Mouse (Mus musculus) heart, embryonic 12.5 days (tissue): ENCODE results near the gene Snrk. TPM values are rescaled to one million over a fixed set of nuclear protein-coding genes. Genes with fewer than 3 reads are reported as not detected.

ENCODE experiments used
- ATAC-seq: fragments of 200-750 bp; cut with Nextera tagmentation; 2 replicates; pipeline ENCODE4 v1.8.0; 2017; ENCODE audit warnings: moderate TSS enrichment, moderate library complexity; ENCODE audit not compliant: insufficient number of reproducible peaks, low FRiP score
- H3K27ac ChIP-seq: fragments of 300-500 bp; sonication (generic); 2 replicates; pipeline ENCODE4 v1.5.1; 2016; ENCODE audit warnings: mild to moderate bottlenecking, moderate library complexity; ENCODE audit not compliant: poor library complexity, severe bottlenecking
- H3K27me3 ChIP-seq: fragments of 300-500 bp; sonication (generic); replicated peaks from 2 replicates; pipeline ENCODE4 v1.6.1; 2016; ENCODE audit warnings: mild to moderate bottlenecking, moderate library complexity
- H3K36me3 ChIP-seq: fragments of 300-500 bp; sonication (generic); 2 replicates; pipeline ENCODE4 v1.6.1; 2016; ENCODE audit warnings: mild to moderate bottlenecking, moderate library complexity
- H3K4me1 ChIP-seq: fragments of 300-500 bp; sonication (generic); replicated peaks from 2 replicates; pipeline ENCODE4 v1.6.1; 2016; ENCODE audit warnings: mild to moderate bottlenecking
- H3K4me2 ChIP-seq: fragments of 300-500 bp; sonication (generic); 2 replicates; pipeline ENCODE4 v1.6.1; 2016; ENCODE audit warnings: mild to moderate bottlenecking, moderate library complexity
- H3K4me3 ChIP-seq: fragments of 300-500 bp; sonication (generic); 2 replicates; pipeline ENCODE4 v1.5.1; 2016; ENCODE audit warnings: mild to moderate bottlenecking
- H3K9ac ChIP-seq: fragments of 300-500 bp; sonication (generic); 2 replicates; pipeline ENCODE4 v1.6.1; 2016; ENCODE audit warnings: mild to moderate bottlenecking, moderate library complexity
- H3K9me3 ChIP-seq: fragments of 300-500 bp; sonication (generic); replicated peaks from 2 replicates; pipeline ENCODE4 v1.6.1; 2016; ENCODE audit warnings: mild to moderate bottlenecking, moderate library complexity
- WGBS: fragments of 180-500 bp; shearing (Covaris S2); methylation state at CpG from one replicate; pipeline ENCODE4 v1.1.7; 2016; 5-methylcytosine and 5-hydroxymethylcytosine counted together
- polyA plus RNA-seq: library from polyadenylated mRNA; unstranded; fragments of >200 nt; fragmentation: Nextera tagmentation; extraction: Ambion mirVana; gene quantifications from 2 replicates; pipeline ENCODE4 v1.2.1, GENCODE M21; 2016

The Snrk gene
- polyA plus RNA-seq, 1 experiment from 2014 or later, result 53.4 TPM

GRCm38 (mm10) chr9:122143219-122143618 lies 26.2 kb downstream of the Snrk start:
- H3K9me3 ChIP-seq, result peaks cover 9% of the 10 kb centered on the region
- 77% methylated on average over 1 of the region's 1 CpGs for WGBS
- H3K4me3 ChIP-seq, result no peak overlapping the region
- H3K36me3 ChIP-seq, result peaks cover 28% of the 10 kb centered on the region
- no peak overlapping the region for H3K4me2 ChIP-seq
- no peak for ATAC-seq
- H3K27ac ChIP-seq, result no peak overlapping the region
- H3K9ac ChIP-seq, result no peak overlapping the region
- H3K27me3 ChIP-seq, result no peaks in the 10 kb centered on the region
- H3K4me1 ChIP-seq, result peaks cover 44% of the 10 kb centered on the region

GRCm38 (mm10) chr9:122144776-122145175 lies 27.7 kb downstream of the Snrk start:
- H3K4me3 ChIP-seq, result no peak overlapping the region
- no peak for ATAC-seq
- H3K4me2 ChIP-seq, result no peak overlapping the region
- peaks cover 9% of the 10 kb centered on the region for H3K9me3 ChIP-seq
- peaks cover 28% of the 10 kb centered on the region for H3K36me3 ChIP-seq
- no peaks in the 10 kb centered on the region for H3K27me3 ChIP-seq
- H3K4me1 ChIP-seq, result peaks cover 38% of the 10 kb centered on the region
- WGBS, result 95% methylated on average over 3 of the region's 3 CpGs
- no peak overlapping the region for H3K27ac ChIP-seq
- no peak overlapping the region for H3K9ac ChIP-seq

- H3K9ac ChIP-seq, result no peak overlapping the region
- peaks cover 38% of the 10 kb centered on the region for H3K4me1 ChIP-seq
- H3K4me2 ChIP-seq, result no peak overlapping the region
- peaks cover 9% of the 10 kb centered on the region for H3K9me3 ChIP-seq
- H3K4me3 ChIP-seq, result no peak overlapping the region
- H3K27ac ChIP-seq, result no peak overlapping the region
- peaks cover 28% of the 10 kb centered on the region for H3K36me3 ChIP-seq
- no peaks in the 10 kb centered on the region for H3K27me3 ChIP-seq
- ATAC-seq, result no peak
Observed at GRCm38 (mm10) chr9:122145677-122146076, 28.6 kb downstream of the Snrk start.

GRCm38 (mm10) chr9:122146124-122146870 lies 29.2 kb downstream of the Snrk start:
- Histone ChIP-seq H3K27ac (no peak overlapping the region), H3K4me2 (no peak overlapping the region), H3K4me3 (no peak overlapping the region), H3K9ac (no peak overlapping the region), H3K9me3 (peaks cover 9% of the 10 kb centered on the region), H3K4me1 (peaks cover 38% of the 10 kb centered on the region), H3K27me3 (no peaks in the 10 kb centered on the region), H3K36me3 (peaks cover 28% of the 10 kb centered on the region)
- WGBS, result 74% methylated on average over 4 of the region's 4 CpGs
- no peak for ATAC-seq

GRCm38 (mm10) chr9:122148356-122148755 lies 31.3 kb downstream of the Snrk start:
- H3K9me3 ChIP-seq, result peaks cover 9% of the 10 kb centered on the region
- no peak overlapping the region for H3K27ac ChIP-seq
- no peak overlapping the region for H3K9ac ChIP-seq
- 84% methylated on average over 3 of the region's 3 CpGs for WGBS
- H3K36me3 ChIP-seq, result peaks cover 25% of the 10 kb centered on the region
- no peak overlapping the region for H3K4me2 ChIP-seq
- no peaks in the 10 kb centered on the region for H3K27me3 ChIP-seq
- no peak overlapping the region for H3K4me3 ChIP-seq
- no peak for ATAC-seq
- peaks cover 34% of the 10 kb centered on the region for H3K4me1 ChIP-seq

- 81% methylated on average over 9 of the region's 9 CpGs for WGBS
- no peak overlapping the region for H3K4me2 ChIP-seq
- ATAC-seq, result no peak
Observed at GRCm38 (mm10) chr9:122149997-122150826, 33.1 kb downstream of the Snrk start.

GRCm38 (mm10) chr9:122152063-122152462 lies 35.0 kb downstream of the Snrk start:
- Histone ChIP-seq H3K4me3 (no peak overlapping the region), H3K9me3 (peaks cover 4% of the 10 kb centered on the region), H3K9ac (no peak overlapping the region), H3K27me3 (no peaks in the 10 kb centered on the region), H3K36me3 (peaks cover 30% of the 10 kb centered on the region), H3K27ac (no peak overlapping the region), H3K4me1 (peaks cover 38% of the 10 kb centered on the region), H3K4me2 (no peak overlapping the region)
- 86% methylated on average over 4 of the region's 4 CpGs for WGBS
- no peak for ATAC-seq

More at GRCm38 (mm10) chr9:122149997-122150826, 33.1 kb downstream of the Snrk start:
- no peaks in the 10 kb centered on the region for H3K9me3 ChIP-seq
- H3K27me3 ChIP-seq, result no peaks in the 10 kb centered on the region
- no peak overlapping the region for H3K9ac ChIP-seq
- H3K36me3 ChIP-seq, result peaks cover 17% of the 10 kb centered on the region
- H3K4me3 ChIP-seq, result no peak overlapping the region
- peaks cover 44% of the 10 kb centered on the region for H3K4me1 ChIP-seq
- H3K27ac ChIP-seq, result no peak overlapping the region

- no peak for ATAC-seq
- H3K4me2 ChIP-seq, result no peak overlapping the region
- no peak overlapping the region for H3K9ac ChIP-seq
- H3K4me3 ChIP-seq, result no peak overlapping the region
- peaks cover 4% of the 10 kb centered on the region for H3K9me3 ChIP-seq
- 38% methylated on average over 1 of the region's 1 CpGs for WGBS
- peaks cover 41% of the 10 kb centered on the region for H3K4me1 ChIP-seq
- no peak overlapping the region for H3K27ac ChIP-seq
- no peaks in the 10 kb centered on the region for H3K27me3 ChIP-seq
- H3K36me3 ChIP-seq, result peaks cover 34% of the 10 kb centered on the region
Observed at GRCm38 (mm10) chr9:122152501-122152900, 35.4 kb downstream of the Snrk start.

- peaks cover 4% of the 10 kb centered on the region for H3K9me3 ChIP-seq
- H3K27me3 ChIP-seq, result no peaks in the 10 kb centered on the region
- 66% methylated on average over 3 of the region's 3 CpGs for WGBS
- H3K36me3 ChIP-seq, result peaks cover 40% of the 10 kb centered on the region
- no peak overlapping the region for H3K4me3 ChIP-seq
- H3K4me1 ChIP-seq, result peaks cover 50% of the 10 kb centered on the region
- H3K27ac ChIP-seq, result no peak overlapping the region
- no peak overlapping the region for H3K4me2 ChIP-seq
- no peak overlapping the region for H3K9ac ChIP-seq
- no peak for ATAC-seq
Observed at GRCm38 (mm10) chr9:122153436-122153835, 36.4 kb downstream of the Snrk start.

GRCm38 (mm10) chr9:122155193-122155592 lies 38.1 kb downstream of the Snrk start:
- Histone ChIP-seq H3K4me2 (no peak overlapping the region), H3K36me3 (peaks cover 41% of the 10 kb centered on the region), H3K9ac (no peak overlapping the region), H3K27me3 (no peaks in the 10 kb centered on the region), H3K27ac (no peak overlapping the region), H3K4me1 (peaks cover 51% of the 10 kb centered on the region), H3K4me3 (no peak overlapping the region), H3K9me3 (peaks cover 4% of the 10 kb centered on the region)
- WGBS, result 91% methylated on average over 1 of the region's 1 CpGs
- ATAC-seq, result no peak

GRCm38 (mm10) chr9:122156389-122157078 lies 39.5 kb downstream of the Snrk start:
- 64% methylated on average over 5 of the region's 5 CpGs for WGBS
- no peak overlapping the region for H3K9ac ChIP-seq
- H3K27ac ChIP-seq, result no peak overlapping the region
- H3K27me3 ChIP-seq, result no peaks in the 10 kb centered on the region
- ATAC-seq, result no peak
- H3K4me1 ChIP-seq, result peaks cover 48% of the 10 kb centered on the region
- no peak overlapping the region for H3K4me2 ChIP-seq
- H3K9me3 ChIP-seq, result peaks cover 4% of the 10 kb centered on the region
- H3K36me3 ChIP-seq, result peaks cover 51% of the 10 kb centered on the region
- no peak overlapping the region for H3K4me3 ChIP-seq
